Mouse (Mus musculus) heart, embryonic 11.5 days (tissue): ENCODE measurements at regions not wholly inside any gene's neighbourhood (a gene's known extent, or its start where the extent isn't known, plus 50 kb on each side); places are given as distances from the start of the nearest gene placed in this dataset.

Source experiments
- ATAC-seq: fragments of 200-750 bp; cut with Nextera tagmentation; replicated peaks from 2 replicates; pipeline ENCODE4 v1.8.0; 2017; ENCODE audit warnings: moderate library complexity; ENCODE audit not compliant: insufficient number of reproducible peaks, low FRiP score, low TSS enrichment
- H3K27ac ChIP-seq: fragments of 300-500 bp; sonication (generic); 2 replicates; pipeline ENCODE4 v1.5.1; 2014; ENCODE audit warnings: mild to moderate bottlenecking, low read depth, low read length
- H3K27me3 ChIP-seq: fragments of 300-500 bp; sonication (generic); 2 replicates; pipeline ENCODE4 v1.6.1; 2014; ENCODE audit warnings: mild to moderate bottlenecking, low read length, mixed read lengths; ENCODE audit not compliant: control insufficient read depth, insufficient read depth
- H3K36me3 ChIP-seq: fragments of 300-500 bp; sonication (generic); 2 replicates; pipeline ENCODE4 v1.6.1; 2014; ENCODE audit warnings: mild to moderate bottlenecking, low read length, moderate library complexity, mixed read lengths; ENCODE audit not compliant: control insufficient read depth, insufficient read depth
- H3K4me1 ChIP-seq: fragments of 300-500 bp; sonication (generic); 2 replicates; pipeline ENCODE4 v1.6.1; 2014; ENCODE audit warnings: low read length; ENCODE audit not compliant: control insufficient read depth, insufficient read depth
- H3K4me2 ChIP-seq: fragments of 300-500 bp; sonication (generic); 2 replicates; pipeline ENCODE4 v1.6.1; 2014; ENCODE audit warnings: mild to moderate bottlenecking, moderate library complexity
- H3K4me3 ChIP-seq: fragments of 300-500 bp; sonication (generic); 2 replicates; pipeline ENCODE4 v1.5.1; 2014; ENCODE audit warnings: low read depth, low read length
- H3K9ac ChIP-seq: fragments of 300-500 bp; sonication (generic); 2 replicates; pipeline ENCODE4 v1.6.1; 2014; ENCODE audit warnings: mild to moderate bottlenecking, low read depth, low read length, moderate library complexity
- H3K9me3 ChIP-seq: fragments of 300-500 bp; sonication (generic); replicated peaks from 2 replicates; pipeline ENCODE4 v1.6.1; 2016; ENCODE audit warnings: low read length; ENCODE audit not compliant: control insufficient read depth
- WGBS: fragments of 180-500 bp; shearing (Covaris S2); extraction: QIAGEN DNeasy Blood & Tissue Kit; methylation state at CpG from one replicate; pipeline ENCODE4 v1.1.7; 2014; ENCODE audit not compliant: insufficient replicate concordance; 5-methylcytosine and 5-hydroxymethylcytosine counted together

DNA sequence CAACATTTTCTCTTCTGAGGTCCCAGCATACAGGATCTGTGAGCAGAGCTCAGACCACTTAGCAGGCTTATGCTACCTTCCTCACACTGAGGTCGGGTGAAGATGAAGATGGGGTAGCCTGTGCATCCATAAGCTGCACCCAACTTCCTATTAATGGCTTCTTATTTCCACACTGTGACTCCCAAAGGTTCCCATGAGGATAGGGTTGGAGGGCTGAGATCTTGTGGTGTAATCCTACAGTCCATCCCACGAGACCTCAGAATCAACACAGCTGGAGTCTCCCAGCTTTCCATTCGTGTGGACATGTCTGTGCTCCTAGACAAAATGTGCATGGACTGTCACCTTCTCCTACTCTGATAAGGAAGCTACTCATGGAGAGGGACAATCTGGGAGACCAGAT, 80.0 kb upstream of the Cd93 start:
- H3K9ac ChIP-seq = no peak overlapping the region
- peaks cover 16% of the 10 kb centered on the region for H3K4me1 ChIP-seq
- no peaks in the 10 kb centered on the region for H3K27me3 ChIP-seq
- H3K27ac ChIP-seq = no peak overlapping the region
- no peaks in the 10 kb centered on the region for H3K36me3 ChIP-seq
- no peak overlapping the region for H3K4me2 ChIP-seq
- 0 out of 2 replicates have a peak, but pooled peaks have one; percentile 17 for ATAC-seq
- H3K4me3 ChIP-seq = no peak overlapping the region
- H3K9me3 ChIP-seq = no peaks in the 10 kb centered on the region
- WGBS = 55% methylated on average over 3 of the region's 3 CpGs

DNA sequence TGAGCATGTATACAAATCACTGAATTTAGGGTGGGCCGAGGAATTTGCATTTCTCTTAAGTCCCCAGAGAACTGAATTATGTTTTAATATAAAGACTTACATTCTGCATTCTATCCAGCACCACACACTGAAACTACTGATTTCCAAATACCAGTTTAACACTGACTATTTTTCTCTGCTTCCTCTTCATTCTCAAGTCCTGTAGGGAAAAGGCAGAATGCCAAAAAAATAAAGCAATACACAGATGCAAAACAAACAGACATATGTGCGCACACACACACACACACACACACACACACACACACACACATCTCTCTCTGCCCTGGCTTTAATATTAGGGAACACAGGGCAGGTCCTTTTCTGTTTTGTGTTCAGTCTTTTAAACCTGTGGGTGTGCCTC, 79.6 kb upstream of the Cd93 start:
- no peak overlapping the region for H3K4me3 ChIP-seq
- peaks cover 16% of the 10 kb centered on the region for H3K4me1 ChIP-seq
- H3K4me2 ChIP-seq = no peak overlapping the region
- 63% methylated on average over 2 of the region's 2 CpGs for WGBS
- 0 out of 2 replicates have a peak, but pooled peaks have one; percentile 33 for ATAC-seq
- H3K27ac ChIP-seq = no peak overlapping the region
- no peaks in the 10 kb centered on the region for H3K36me3 ChIP-seq
- no peak overlapping the region for H3K9ac ChIP-seq
- no peaks in the 10 kb centered on the region for H3K27me3 ChIP-seq
- H3K9me3 ChIP-seq = no peaks in the 10 kb centered on the region

DNA sequence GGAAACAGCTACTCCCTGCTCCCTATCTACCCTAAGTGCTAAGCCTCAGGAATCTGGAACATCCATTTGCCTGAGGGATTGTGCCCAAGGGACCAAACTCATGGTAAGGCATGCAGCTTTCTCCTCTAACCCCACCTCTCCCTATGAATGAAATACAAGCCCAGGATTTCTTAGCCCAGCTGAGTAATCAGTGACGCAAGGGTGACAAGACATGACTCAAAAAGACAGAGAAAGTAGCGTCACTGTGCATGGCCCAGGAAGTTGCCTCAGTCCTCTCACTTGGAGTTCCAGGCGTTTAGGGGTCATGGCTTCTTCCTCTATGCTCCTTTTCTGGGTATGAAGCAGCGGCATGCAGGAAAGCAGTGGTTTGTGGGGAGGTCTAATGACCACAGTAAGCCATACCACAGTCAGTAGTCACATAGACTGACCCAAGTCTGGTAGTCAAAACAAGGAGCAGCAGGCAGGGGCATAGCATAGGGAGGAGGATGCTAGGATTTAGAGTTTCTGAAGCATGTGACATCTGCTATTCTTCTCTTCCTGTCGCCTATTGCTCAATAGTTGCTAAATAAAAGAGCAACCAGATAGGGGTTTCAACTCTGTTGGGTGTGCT, 78.7 kb upstream of the Cd93 start:
- WGBS = 53% methylated on average over 5 of the region's 5 CpGs
- no peaks in the 10 kb centered on the region for H3K9me3 ChIP-seq
- H3K4me3 ChIP-seq = no peak overlapping the region
- ATAC-seq = no peak
- H3K27me3 ChIP-seq = no peaks in the 10 kb centered on the region
- peaks cover 16% of the 10 kb centered on the region for H3K4me1 ChIP-seq
- H3K27ac ChIP-seq = 0 out of 2 replicates have a peak overlapping the region, but pooled peaks have one; percentile 41
- no peaks in the 10 kb centered on the region for H3K36me3 ChIP-seq
- no peak overlapping the region for H3K9ac ChIP-seq
- H3K4me2 ChIP-seq = no peak overlapping the region

DNA sequence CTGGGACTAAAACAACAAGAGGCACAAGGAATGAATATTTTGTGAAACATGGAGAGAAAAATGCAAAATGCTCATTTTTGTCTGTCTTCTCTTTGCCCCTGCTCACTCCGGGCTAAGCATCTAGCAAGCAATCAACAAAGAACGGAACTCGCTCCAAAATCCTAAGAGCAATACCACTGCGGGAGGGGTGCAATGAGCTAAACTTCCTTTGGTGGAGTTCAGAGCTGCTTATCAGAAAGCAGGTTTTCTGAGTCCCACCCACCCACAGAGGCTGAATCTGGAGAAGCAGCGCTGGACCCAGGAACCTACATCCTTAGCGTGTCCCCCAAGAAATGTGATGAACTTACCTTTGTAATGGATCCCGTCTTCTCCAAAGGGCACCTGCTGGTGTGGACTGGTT, 76.9 kb upstream of the Cd93 start:
- Histone ChIP-seq H3K27ac (no peak overlapping the region), H3K4me2 (no peak overlapping the region), H3K27me3 (no peaks in the 10 kb centered on the region), H3K36me3 (no peaks in the 10 kb centered on the region), H3K4me1 (peaks cover 16% of the 10 kb centered on the region), H3K9me3 (no peaks in the 10 kb centered on the region), H3K9ac (no peak overlapping the region), H3K4me3 (no peak overlapping the region)
- 52% methylated on average over 7 of the region's 7 CpGs for WGBS
- ATAC-seq = no peak

- Histone ChIP-seq H3K27me3 (no peaks in the 10 kb centered on the region), H3K27ac (no peak overlapping the region), H3K36me3 (no peaks in the 10 kb centered on the region), H3K4me3 (no peak overlapping the region), H3K4me1 (peaks cover 16% of the 10 kb centered on the region), H3K9me3 (no peaks in the 10 kb centered on the region), H3K4me2 (no peak overlapping the region), H3K9ac (no peak overlapping the region)
- WGBS = 26% methylated on average over 10 of the region's 10 CpGs
- ATAC-seq = no peak
These were observed 76.4 kb upstream of the Cd93 start for GRCm38 (mm10) chr2:148519689-148520290.

- Histone ChIP-seq H3K9ac (no peak overlapping the region), H3K4me1 (peaks cover 16% of the 10 kb centered on the region), H3K27me3 (no peaks in the 10 kb centered on the region), H3K4me2 (no peak overlapping the region), H3K36me3 (no peaks in the 10 kb centered on the region), H3K4me3 (no peak overlapping the region), H3K9me3 (no peaks in the 10 kb centered on the region), H3K27ac (no peak overlapping the region)
- WGBS = 41% methylated on average over 1 of the region's 1 CpGs
- no peak for ATAC-seq
These were observed 74.5 kb upstream of the Cd93 start for GRCm38 (mm10) chr2:148517906-148518305.

- Histone ChIP-seq H3K4me2 (no peak overlapping the region), H3K36me3 (no peaks in the 10 kb centered on the region), H3K27ac (no peak overlapping the region), H3K9ac (no peak overlapping the region), H3K4me1 (no peaks in the 10 kb centered on the region), H3K4me3 (no peak overlapping the region), H3K27me3 (no peaks in the 10 kb centered on the region), H3K9me3 (no peaks in the 10 kb centered on the region)
- ATAC-seq = no peak
- 81% methylated on average over 13 of the region's 13 CpGs for WGBS
These were observed 66.8 kb upstream of the Cd93 start for GRCm38 (mm10) chr2:148510008-148510681.

DNA sequence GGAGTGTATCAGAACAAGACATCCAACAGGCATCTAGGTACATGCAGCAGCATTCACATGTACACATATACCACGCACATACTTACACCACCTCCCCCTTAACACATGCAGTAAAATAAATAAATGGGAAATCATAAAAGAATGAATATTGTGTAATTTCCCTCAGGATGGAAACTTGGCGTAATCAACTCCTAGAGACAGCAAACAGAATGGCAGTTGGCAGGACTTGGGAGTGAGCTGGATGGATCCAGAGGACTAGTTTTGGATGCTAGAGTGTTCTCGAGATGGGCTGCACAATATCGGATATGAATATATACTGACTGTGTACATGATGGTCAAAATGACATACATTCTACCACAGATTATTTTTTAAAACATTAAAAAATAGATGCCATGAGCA, 66.0 kb upstream of the Cd93 start:
- Histone ChIP-seq H3K9ac (no peak overlapping the region), H3K4me2 (no peak overlapping the region), H3K36me3 (no peaks in the 10 kb centered on the region), H3K27ac (no peak overlapping the region), H3K4me1 (no peaks in the 10 kb centered on the region), H3K4me3 (no peak overlapping the region), H3K9me3 (no peaks in the 10 kb centered on the region), H3K27me3 (no peaks in the 10 kb centered on the region)
- WGBS = 85% methylated on average over 4 of the region's 4 CpGs
- no peak for ATAC-seq

DNA sequence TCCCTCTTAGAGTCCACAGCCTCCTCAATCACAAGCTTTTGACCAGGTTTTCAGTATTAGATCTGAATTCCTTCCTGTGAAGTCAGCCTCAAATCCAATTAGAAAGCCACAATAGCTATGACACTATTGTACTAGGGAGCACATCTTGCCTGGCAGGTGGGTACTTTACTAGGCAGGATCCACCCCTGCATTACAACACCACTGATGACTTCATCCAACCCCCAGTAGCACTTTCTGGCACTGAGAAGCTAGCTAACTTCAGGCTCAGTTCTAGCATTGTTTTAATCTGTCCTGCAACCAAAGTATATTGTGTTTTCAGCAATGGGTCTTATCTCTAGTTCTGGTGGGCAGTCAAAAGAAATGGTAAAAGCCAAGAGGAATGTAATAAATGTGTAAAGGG, 64.2 kb upstream of the Cd93 start:
- no peaks in the 10 kb centered on the region for H3K36me3 ChIP-seq
- ATAC-seq = no peak
- H3K27ac ChIP-seq = no peak overlapping the region

More for the DNA sequence above, 64.2 kb upstream of the Cd93 start:
- Histone ChIP-seq H3K9ac (no peak overlapping the region), H3K9me3 (no peaks in the 10 kb centered on the region), H3K4me1 (no peaks in the 10 kb centered on the region), H3K4me2 (no peak overlapping the region), H3K27me3 (no peaks in the 10 kb centered on the region), H3K4me3 (no peak overlapping the region)
